Mouse (Mus musculus): ENCODE measurements at regions not wholly inside any gene's neighbourhood (a gene's known extent, or its start where the extent isn't known, plus 50 kb on each side); places are given as distances from the start of the nearest gene placed in this dataset.

- intact Hi-C loops (cut with DNase I) = no loop called here
- no peak for DNase-seq
Observed at GRCm38 (mm10) chr3:47348451-47348850, 900.4 kb upstream of the Pabpc4l start.

GRCm38 (mm10) chr3:47316356-47317028 is 868.5 kb upstream of the Pabpc4l start:
- DNase-seq = no peak
- intact Hi-C loops (cut with DNase I) = no loop called here

DNA sequence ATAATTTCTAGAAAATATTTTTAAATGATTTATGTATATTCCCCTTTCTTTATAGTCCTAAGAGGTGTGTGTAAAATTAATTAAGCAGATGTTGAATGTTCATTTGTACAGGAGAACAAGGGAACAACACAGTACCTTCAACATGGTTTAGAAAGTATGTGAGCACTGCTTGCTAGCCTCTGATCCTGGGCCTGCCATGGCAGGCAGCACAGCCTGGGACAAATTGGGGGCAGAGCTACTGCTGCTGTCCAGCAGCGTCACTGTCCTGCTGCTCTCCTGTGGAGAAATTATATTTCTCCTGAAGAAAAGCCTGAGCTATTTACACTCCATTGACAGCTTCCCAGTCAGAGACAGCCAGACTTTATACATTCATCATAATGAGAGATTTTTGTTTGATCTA is 833.8 kb upstream of the Pabpc4l start:
- DNase-seq = no peak
- intact Hi-C loops (cut with DNase I) = no loop called here

DNA sequence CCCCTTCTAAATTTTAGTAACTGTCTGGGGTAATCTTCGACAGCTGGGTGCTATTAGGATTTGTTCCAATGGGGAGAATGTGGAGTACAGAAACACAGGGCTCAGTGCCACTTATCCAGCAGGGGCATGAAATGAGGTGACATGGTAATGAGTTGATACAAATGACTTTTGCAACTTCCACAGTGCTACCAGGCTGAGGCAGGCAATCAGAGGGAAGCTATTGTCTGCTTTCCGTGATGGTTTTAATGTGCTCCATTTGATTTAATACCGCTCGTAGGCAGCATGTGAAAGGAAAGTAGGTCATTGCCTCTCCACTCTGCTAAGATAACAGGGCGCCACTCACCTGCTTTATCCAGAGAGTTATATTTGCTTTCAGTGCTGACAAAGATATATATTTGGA is 832.3 kb upstream of the Pabpc4l start:
- peak; percentile 14 for DNase-seq
- intact Hi-C loops (cut with DNase I) = no loop called here

- intact Hi-C loops (cut with DNase I) = no loop called here
- no peak for DNase-seq
Observed at GRCm38 (mm10) chr3:47241030-47241429, 793.0 kb upstream of the Pabpc4l start.

DNA sequence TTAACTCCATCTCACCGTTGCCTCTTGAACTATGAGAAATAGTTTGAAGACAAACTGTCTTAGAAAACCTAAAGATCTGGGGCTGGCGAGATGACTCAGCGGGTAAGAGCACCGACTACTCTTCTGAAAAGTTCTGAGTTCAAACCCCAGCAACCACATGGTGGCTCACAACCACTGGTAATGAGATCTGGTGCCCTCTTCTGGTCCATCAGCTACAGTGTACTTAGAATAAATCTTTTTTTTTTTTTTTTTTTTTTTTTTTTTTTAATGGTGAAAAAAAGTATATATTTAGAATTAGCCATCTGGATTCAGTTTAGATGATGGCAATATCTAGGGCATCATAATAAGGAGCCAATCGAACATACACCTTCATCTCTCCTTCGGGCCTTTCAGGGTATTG is 782.2 kb upstream of the Pabpc4l start:
- intact Hi-C loops (cut with DNase I) = no loop called here
- DNase-seq = no peak

- intact Hi-C loops (cut with DNase I) = no loop called here
- DNase-seq = no peak
Observed at GRCm38 (mm10) chr3:47218587-47218986, 770.6 kb upstream of the Pabpc4l start.

DNA sequence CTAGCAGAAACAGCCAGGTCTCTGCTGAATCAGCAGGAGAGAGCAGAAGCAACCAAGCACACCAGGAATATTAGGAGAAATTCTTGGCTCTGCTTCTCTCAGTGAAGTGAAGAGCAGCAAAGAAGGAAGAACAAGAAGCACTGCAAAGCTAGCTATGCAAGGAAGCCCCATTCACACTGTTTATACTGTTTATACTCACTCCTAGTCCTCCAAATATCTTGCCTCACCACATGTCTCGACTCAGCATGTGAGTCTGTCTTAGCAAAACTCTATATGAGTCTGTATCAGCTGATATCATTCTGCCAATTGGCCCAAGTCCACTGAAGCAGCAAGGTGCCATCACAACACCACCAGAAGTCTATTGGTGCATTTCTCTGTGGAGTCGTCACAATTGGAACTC is 765.1 kb upstream of the Pabpc4l start:
- intact Hi-C loops (cut with DNase I) = no loop called here
- DNase-seq = no peak

GRCm38 (mm10) chr3:47197584-47197983 is 749.6 kb upstream of the Pabpc4l start:
- intact Hi-C loops (cut with DNase I) = no loop called here
- no peak for DNase-seq

GRCm38 (mm10) chr3:47184226-47184625 is 736.2 kb upstream of the Pabpc4l start:
- DNase-seq = no peak
- intact Hi-C loops (cut with DNase I) = no loop called here

GRCm38 (mm10) chr3:47182762-47183161 is 734.7 kb upstream of the Pabpc4l start:
- intact Hi-C loops (cut with DNase I) = no loop called here
- DNase-seq = no peak

DNA sequence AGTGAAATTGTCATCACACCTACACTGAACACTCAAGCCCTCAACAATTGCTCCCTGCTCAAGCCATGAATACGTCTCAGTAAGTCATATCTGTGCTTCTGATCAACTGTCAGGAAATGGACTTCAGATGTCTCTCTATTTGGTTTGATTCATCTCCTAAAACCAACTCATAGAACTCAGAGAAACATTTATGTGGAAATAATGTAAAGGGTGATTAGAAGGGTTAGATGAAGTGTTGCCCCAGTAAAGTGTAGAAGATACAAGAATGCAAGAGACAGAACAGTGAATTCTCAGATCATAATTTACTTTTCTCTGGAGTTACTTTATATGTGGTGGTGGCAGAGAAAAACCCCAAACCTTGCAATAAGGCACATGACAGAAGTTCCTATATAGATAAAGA is 732.4 kb upstream of the Pabpc4l start:
- intact Hi-C loops (cut with DNase I) = no loop called here
- no peak for DNase-seq

All from left cerebral cortex, postnatal 4 days (tissue).